In the genomic region with DNA sequence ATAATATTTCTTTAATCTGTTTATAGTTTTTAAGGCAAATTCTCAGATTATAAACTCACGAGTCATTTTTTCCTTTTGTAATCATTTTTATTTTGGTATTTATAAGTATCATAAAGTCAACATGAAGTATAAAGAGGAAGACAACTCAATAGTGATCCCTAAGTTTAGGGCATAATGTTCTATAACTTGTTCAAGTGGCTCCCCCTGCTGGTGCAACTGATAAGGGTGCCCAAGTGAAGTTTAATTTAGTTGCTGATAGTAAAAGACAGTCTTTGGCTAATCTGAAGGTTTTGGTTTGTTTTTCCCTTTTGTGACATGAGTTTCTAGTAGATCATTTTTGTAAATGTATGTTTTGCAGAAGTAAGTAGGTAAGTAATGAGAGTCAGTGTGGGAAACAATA, we compare ENCODE assay signal across 9 mouse cellular contexts. TPM values are rescaled to one million over a fixed set of nuclear protein-coding genes. Genes with fewer than 3 reads are reported as not detected.
DNase-seq lines count a peak whose midpoint lies in the region; ATAC-seq and TF ChIP-seq lines count a peak whose summit lies in the region.
"Had no signal": no experiment of that assay in that cellular context is flagged by ENCODE, and none has a peak within 500 bp of the region (broad histone marks: within the 10 kb centered on the region; RNA-seq: fewer than 3 reads in every experiment).

No protein-coding gene starts in this region.

- H3K4me2 ChIP-seq in forebrain, embryonic 12.5 days: no peak overlapping the region
- H3K4me2 ChIP-seq: lung, embryonic 15.5 days had no signal

- peak; percentile 80 for TF ChIP-seq CTCF in gastrocnemius, adult 2 months (IDR thresholded peaks at IDR 0.05)

- intact Hi-C loops in gastrocnemius, adult 2 months (cut with DNase I): loop anchor here (10.0 kb wide), 2 partner anchors 118 to 318 kb away; no protein-coding TSS in a partner anchor

- ATAC-seq in forebrain, embryonic 12.5 days (ENCODE audit: low FRiP score): no peak
- ATAC-seq in megakaryocyte, adult 5-6 weeks (ENCODE audit: poor library complexity, severe bottlenecking): peak; percentile 67

- H3K4me1 ChIP-seq in forebrain, embryonic 10.5 days: no peaks in the 10 kb centered on the region
- no peaks in the 10 kb centered on the region for H3K4me1 ChIP-seq in forebrain, embryonic 12.5 days
- no peaks in the 10 kb centered on the region for H3K4me1 ChIP-seq in ES-E14 (ENCODE audit: control insufficient read depth in 2 of 2, insufficient read depth in 2 of 2, low read length in 2 of 2, poor library complexity in 1 of 2)
- H3K4me1 ChIP-seq: lung, embryonic 15.5 days had no signal

- no peaks in the 10 kb centered on the region for H3K9me3 ChIP-seq in forebrain, embryonic 10.5 days
- no peaks in the 10 kb centered on the region for H3K9me3 ChIP-seq in forebrain, embryonic 12.5 days
- H3K9me3 ChIP-seq in ES-E14 (ENCODE audit: control insufficient read depth, insufficient read depth, low read depth, low read length): no peaks in the 10 kb centered on the region
- H3K9me3 ChIP-seq: lung, embryonic 15.5 days had no signal

- no peaks in the 10 kb centered on the region for H3K27me3 ChIP-seq in forebrain, embryonic 10.5 days (ENCODE audit: poor library complexity, severe bottlenecking)
- H3K27me3 ChIP-seq in forebrain, embryonic 12.5 days: no peaks in the 10 kb centered on the region
- H3K27me3 ChIP-seq: lung, embryonic 15.5 days had no signal

- WGBS in forebrain, embryonic 10.5 days: 45% methylated on average over 1 of the region's 1 CpGs
- 31% methylated on average over 1 of the region's 1 CpGs for WGBS in forebrain, embryonic 12.5 days

- DNase-seq in forebrain, embryonic 10.5 days (ENCODE audit: extremely low spot score, low spot score): peak; percentile 28
- DNase-seq in ES-E14 (ENCODE audit: low read depth, low spot score): peak; percentile 54
- peak; percentile 29 for DNase-seq in cerebellum, adult 11-12 months
- DNase-seq in gastrocnemius, adult 2 months: peak; percentile 77
- peak; percentile 31 to 81 for DNase-seq in layer of hippocampus, adult 8-10 months (ENCODE audit: low spot score in 2 of 2)
- peak; percentile 46 to 71 for DNase-seq in spleen, postnatal 36 days (ENCODE audit: low spot score in 2 of 2)

- peaks cover 68% of the 10 kb centered on the region for H3K36me3 ChIP-seq in forebrain, embryonic 10.5 days (replicated peaks)
- peaks cover 41% of the 10 kb centered on the region for H3K36me3 ChIP-seq in forebrain, embryonic 12.5 days (replicated peaks)
- H3K36me3 ChIP-seq in ES-E14 (ENCODE audit: control insufficient read depth, insufficient read depth, low read length, poor library complexity, severe bottlenecking): peaks cover 5% of the 10 kb centered on the region

- no peak overlapping the region for H3K9ac ChIP-seq in forebrain, embryonic 12.5 days
- no peak overlapping the region for H3K9ac ChIP-seq in ES-E14 (ENCODE audit: insufficient read depth, low read depth, low read length, poor library complexity, severe bottlenecking)
- H3K9ac ChIP-seq: lung, embryonic 15.5 days had no signal

- H3K4me3 ChIP-seq in forebrain, embryonic 10.5 days: no peak overlapping the region
- no peak overlapping the region for H3K4me3 ChIP-seq in forebrain, embryonic 12.5 days (replicated peaks)
- H3K4me3 ChIP-seq in ES-E14 (ENCODE audit: insufficient read depth in 1 of 2, low read depth in 1 of 2, low read length in 2 of 2, poor library complexity in 1 of 2, severe bottlenecking in 1 of 2): no peak overlapping the region
- H3K4me3 ChIP-seq in gastrocnemius, adult 2 months: no peak overlapping the region
- H3K4me3 ChIP-seq: lung, embryonic 15.5 days had no signal

- no peak overlapping the region for H3K27ac ChIP-seq in forebrain, embryonic 10.5 days
- H3K27ac ChIP-seq in forebrain, embryonic 12.5 days: no peak overlapping the region
- H3K27ac ChIP-seq in ES-E14 (ENCODE audit: insufficient read depth, low read depth, low read length, poor library complexity, severe bottlenecking): no peak overlapping the region
- no peak overlapping the region for H3K27ac ChIP-seq in gastrocnemius, adult 2 months
- H3K27ac ChIP-seq: lung, embryonic 15.5 days had no signal

- in situ Hi-C loops in ES-E14 (cut with MboI; ENCODE audit: low sequenced_read_pairs in 2 of 2, unreplicated experiment in 2 of 2): no loop called here

TF ChIP-seq in ES-E14, 5 proteins besides CTCF, POLR2A, EP300 and RAD21:
- no peak for TF ChIP-seq CHD2 (IDR thresholded peaks at IDR 0.05; ENCODE audit: low read depth, low read length)
- TF ChIP-seq ZC3H11A (IDR thresholded peaks at IDR 0.05; ENCODE audit: borderline replicate concordance, low read depth, low read length): no peak

RNA-seq across cellular contexts. Expression of gene Atad2b, which starts 55.8 kb away (rescaled TPM):
- 11.3 and 12.7 TPM in 2 replicates for polyA plus RNA-seq in forebrain, embryonic 10.5 days (2016; fragmentation: Nextera tagmentation; extraction: Ambion mirVana)
- polyA plus RNA-seq in forebrain, embryonic 12.5 days (2016; fragmentation: Nextera tagmentation; extraction: Ambion mirVana): 24.0 and 24.9 TPM in 2 replicates
- total RNA-seq in ES-E14 (2012; rRNA removed): 16.8 and 22.4 TPM in 2 replicates
- total RNA-seq in gastrocnemius, adult 2 months (2021): 10 to 100 TPM; 15.0 to 16.6 TPM
- total RNA-seq in layer of hippocampus, adult 8-10 months (2022): 10 to 100 TPM; 28.7 to 38.4 (median 35.1) TPM
- total RNA-seq in megakaryocyte, adult 5-6 weeks (2015): 79.0 and 90.2 TPM in 2 replicates
- 56.8 and 63.5 TPM in 2 replicates for total RNA-seq in megakaryocyte, adult 5-6 weeks (2017)
